Mouse (Mus musculus): ENCODE measurements around the gene Dennd1b. TPM values are rescaled to one million over a fixed set of nuclear protein-coding genes. Genes with fewer than 3 reads are reported as not detected.
A peak's percentile ranks its signal among the peaks of the same experiment; 100 is the strongest.

Gene Dennd1b
- total RNA-seq, 2 experiments from 2014 or later: 23.1 to 24.4 TPM

DNA sequence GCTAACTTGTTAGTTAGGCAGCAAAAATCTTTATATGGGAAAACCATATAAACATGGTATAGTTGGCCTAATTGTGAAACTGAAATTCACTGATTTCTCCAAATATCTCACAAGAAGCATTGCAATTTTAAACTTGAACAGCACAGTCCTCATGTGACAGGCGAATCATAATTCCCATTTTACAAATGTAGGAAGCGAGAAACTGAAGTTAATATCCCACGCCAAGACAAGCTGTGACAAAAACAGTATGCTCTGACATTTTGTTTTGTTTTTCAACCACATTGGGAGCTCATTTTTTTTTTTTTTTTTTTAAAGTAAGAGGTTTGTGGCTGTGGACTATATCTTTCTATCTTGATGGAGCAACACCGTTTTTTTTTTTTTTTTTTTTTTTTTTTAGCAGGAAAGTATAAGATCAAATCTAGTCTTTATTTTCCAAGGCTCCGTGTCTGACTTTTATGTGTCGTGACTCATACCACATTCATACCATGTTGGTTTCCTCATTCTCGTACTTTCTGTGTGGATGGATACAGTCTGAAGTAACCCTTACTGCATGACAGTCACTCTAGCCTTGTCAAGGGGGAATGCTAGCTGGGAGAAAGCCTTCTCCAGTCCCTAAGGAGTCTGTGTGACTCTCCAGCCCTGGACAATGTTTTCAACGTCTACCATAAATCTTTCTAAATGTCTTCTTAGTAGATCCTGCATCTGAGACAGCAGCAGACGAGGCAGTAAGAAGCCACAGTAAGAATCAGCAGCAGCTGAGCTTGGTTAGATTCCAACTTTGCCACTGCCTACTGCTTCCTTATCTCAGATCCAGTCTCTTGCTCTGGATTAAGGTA, 751 bp upstream of the Dennd1b start:
- no peak for DNase-seq (ENCODE audit: low spot score in 2 of 2)

DNA sequence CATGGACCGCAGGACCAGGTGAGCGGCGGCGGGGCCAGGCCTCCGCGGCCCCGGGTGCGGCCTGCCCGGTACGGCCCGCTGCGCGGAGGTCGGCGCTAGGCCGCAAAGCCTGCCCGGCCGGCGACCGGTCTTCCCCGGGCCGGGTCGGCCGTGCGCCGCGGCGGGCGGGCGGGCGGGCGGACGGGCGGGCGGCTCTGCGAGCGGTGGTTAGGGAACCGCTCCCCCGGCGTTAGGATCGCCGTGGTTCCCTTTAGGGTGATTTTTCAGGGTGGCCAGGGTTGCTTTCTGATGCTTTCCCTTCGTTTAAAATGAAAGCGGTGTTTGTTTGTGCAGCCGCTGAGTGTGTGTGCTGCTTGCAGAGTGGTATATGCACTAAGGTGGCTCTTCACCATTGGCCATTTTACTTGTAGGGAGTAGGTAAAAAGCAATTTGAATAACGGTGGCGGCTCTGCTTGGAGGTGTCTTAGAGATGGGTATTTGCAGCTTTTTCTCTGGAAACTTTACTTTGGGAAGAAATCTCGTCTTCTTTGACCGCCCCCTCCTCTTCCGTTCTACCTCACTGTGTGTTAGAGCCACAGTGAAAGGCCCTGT, 728 bp downstream of the Dennd1b start:
- peak; percentile 43 to 59 for DNase-seq (ENCODE audit: low spot score in 2 of 2)

DNA sequence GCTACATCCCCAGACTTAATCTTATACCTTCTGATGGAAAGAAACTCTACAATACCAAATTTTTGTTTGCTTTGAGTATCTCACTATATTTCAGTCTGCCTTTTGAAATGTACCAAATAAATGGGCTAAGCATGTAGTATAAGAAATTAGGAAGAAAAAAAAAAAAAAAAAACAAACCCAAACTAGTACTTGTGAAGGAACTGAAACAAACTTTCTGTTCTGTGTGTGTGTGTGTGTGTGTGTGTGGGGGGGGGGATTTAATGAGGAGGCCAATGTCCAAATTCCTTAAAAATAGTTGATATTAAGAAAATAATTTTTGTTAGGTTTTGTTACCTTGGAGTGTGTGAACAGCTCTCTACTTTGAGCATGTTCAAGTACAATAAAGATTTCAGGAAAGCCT, 1.8 kb downstream of the Dennd1b start:
- DNase-seq (ENCODE audit: low spot score in 2 of 2): no peak

DNA sequence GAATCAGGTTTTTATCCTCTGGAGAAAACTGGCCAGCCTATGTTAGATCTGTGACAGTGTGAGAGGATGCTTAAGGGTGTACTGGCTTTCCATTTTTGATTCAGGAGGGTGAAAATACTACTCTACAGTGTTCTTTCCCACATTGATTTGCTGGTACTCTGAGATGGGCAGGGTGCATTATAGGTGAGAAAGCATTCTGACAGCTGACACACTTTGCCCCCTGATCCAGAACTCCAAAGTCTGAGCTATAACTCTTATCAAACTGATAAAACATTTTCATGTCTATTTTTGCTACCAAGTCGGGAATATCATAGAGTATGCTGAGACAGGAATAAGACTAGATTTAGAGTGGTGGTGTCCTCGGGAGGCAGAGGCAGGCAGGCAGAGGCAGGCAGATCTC, 2.3 kb downstream of the Dennd1b start:
- no peak for DNase-seq (ENCODE audit: low spot score in 2 of 2)

DNA sequence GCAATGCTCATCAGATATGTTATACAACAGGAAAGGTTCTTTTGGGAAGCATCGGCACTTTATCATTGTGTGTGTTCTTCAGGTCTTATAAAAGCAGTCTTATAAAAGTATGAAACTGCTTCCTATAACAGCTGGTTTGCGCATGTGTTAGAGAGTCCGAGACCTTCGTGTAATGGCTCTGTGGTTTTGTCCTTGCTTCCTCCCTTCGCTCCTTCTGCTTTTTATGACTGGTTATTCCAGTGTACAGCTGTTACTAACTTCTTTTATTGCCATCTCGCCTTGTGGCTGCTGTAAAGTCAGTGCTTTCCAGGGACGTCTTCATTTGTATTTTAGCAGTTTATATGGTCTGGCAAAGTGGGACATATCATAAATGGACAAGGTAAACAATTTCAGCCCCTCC, 4.2 kb downstream of the Dennd1b start:
- DNase-seq (ENCODE audit: low spot score in 2 of 2): no peak

DNA sequence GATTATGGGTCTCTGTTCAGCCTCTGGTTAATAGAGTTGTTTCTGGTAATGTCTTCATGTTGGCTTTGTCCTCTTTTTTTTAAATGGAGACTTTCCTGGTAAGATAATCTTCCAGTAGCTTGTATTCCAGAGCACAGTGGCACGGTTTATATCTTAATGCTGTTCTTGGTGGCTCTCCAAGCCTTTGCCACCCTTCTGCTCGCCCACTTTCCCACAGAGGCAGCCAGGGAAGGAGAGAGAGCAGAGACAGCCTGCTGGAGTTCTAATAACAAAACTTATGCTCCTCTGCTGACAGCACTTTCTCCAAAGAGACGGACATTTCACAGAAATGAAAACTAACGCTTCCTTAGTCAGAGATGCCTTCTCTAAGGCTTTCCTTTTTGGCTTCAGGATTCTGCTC, 6.8 kb downstream of the Dennd1b start:
- DNase-seq (ENCODE audit: low spot score in 2 of 2): no peak

DNA sequence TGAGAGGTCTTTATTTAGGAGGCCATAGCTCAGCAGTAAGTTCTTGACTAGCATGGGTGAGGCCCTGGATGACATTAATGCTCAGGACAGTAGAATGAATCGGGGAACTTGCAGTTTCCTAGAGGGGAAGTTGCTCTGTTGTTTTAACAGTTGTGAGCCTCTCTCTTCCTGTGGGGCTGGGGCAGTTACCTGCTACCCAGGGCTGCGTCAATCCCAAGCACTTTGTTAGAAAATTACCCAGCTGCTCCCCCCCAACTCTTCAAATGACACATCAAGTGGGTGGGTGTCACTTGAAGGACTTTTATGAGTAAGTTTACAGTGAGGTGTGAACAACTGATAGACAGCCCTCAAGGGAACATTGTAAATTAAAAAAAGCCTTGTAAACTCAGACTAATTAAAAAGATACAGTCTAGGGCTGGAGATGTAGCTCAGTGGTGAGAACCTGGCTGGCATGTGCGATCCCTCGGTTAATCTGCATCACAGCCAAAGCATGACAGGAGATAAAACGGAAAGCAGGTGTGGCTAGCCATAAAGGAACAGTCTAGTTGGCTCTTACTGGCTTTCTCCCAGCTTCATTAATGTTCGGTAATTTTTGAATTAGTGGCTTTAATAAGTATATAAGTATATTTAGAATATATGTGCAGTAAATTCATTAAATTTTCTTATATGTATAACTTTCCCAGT, 10.4 kb downstream of the Dennd1b start:
- no peak for DNase-seq (ENCODE audit: low spot score in 2 of 2)

DNA sequence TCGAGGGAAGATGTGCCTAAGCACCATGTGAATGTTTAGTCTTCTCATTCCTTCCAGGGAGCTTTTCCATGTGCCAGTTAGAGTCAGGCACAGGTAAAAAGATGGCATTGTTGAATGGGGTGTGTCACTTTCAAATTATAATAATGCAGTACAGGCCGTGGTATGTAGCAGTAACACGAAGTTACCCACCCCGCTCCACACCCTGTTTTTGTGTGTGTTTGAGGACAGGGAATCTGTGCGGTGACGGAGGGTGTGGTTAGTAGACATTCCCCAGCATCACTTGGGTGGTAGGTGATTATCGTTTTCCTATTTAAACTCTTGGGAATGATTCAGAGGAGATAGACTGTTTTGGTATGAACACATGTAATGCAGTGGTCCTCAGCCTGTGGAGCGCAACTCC, 11.6 kb downstream of the Dennd1b start:
- DNase-seq (ENCODE audit: low spot score in 2 of 2): no peak

DNA sequence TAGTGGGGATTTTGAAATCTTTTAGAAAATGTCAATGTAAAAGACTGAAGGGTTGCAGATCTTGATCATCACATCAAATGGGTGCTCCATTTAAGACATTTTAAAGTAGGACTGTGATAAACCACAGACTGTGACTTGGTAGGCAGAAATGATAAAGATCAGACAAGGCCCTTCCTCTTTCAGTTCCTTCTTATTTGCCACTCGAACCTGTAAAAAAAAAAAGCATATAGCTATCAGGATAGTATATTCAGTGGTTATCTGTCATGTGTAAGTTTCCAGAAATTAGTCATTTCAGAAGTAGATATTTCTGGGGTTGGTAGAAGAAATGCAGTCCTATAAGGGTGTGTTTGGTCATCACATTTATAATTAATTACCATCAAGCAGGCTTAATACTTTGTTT, 12.7 kb downstream of the Dennd1b start:
- no peak for DNase-seq (ENCODE audit: low spot score in 2 of 2)

DNA sequence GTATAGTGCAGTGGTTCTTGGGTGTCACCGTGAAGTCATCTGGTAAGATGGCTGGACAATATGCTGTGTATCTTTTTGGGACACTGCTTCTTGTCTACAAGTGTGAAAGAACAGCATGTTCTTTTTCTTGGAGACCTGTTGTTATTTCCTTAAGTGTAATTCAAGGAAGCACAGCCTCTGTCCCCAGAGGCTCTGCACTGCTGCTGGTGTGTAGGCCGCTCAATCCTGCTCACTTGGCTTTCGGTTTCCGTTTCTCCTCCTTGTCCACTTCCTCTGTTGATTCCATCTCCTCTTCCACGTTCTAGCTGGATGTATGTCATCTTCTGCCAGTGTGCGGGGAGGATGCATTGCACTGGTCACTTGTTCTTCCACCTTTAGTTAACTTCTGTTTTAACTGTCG, 19.0 kb downstream of the Dennd1b start:
- no peak for DNase-seq (ENCODE audit: low spot score in 2 of 2)

DNA sequence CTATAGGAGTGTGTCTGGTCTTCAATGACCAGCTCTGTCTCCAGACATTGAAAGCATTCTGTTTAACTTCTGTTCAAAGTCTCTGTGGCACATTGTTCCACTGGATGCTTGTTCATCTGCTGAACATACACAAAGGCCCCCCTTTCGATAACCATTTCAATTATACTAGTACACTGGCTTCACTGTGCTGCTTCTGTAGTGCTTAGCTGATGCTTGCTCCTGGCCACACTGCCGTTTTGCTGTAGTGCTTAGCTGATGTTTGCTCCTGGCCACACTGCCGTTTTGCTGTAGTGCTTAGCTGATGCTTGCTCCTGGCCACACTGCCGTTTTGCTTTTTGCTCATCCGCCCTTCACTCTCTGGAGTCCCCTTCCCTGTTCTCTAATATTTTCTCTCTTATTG, 19.4 kb downstream of the Dennd1b start:
- no peak for DNase-seq (ENCODE audit: low spot score in 2 of 2)

DNA sequence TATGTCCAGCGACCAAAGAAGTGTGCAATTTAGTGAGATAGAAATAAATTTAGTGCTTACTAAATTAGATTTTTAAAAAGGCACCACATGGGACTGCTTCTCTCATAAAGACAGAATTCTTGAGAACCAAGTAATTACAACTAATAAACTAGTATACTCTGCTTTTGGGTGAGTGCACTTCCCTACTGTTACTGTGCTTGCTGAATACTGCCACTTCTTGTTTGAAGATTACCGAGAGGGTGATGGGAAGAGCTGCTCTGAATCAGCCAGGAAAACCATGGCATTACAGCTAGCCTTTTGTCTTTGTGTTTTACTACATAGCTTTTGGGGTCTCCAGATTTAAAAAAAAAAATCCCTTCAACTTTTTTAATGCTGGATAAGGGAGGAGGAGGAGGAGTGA, 19.8 kb downstream of the Dennd1b start:
- no peak for DNase-seq (ENCODE audit: low spot score in 2 of 2)

DNA sequence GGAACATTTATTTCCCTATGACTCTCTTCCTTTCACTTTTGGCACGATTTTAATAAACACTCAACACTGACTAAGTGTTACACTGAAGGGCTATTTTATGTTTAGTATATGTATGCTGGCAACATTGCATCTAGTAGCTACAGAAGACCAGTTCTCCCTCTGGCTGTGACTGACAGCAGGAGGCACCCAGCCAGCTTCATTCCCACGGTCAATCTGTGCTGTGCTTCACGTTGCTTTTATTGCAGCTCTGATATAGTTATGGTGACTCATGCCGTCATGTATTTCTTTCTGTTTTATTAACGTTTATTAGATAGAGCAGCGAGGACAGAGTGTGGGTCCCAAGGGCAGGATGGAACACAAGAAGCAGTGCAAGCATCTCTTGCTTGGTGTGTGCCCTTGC, 20.2 kb downstream of the Dennd1b start:
- peak; percentile 49 to 60 for DNase-seq (ENCODE audit: low spot score in 2 of 2)

DNA sequence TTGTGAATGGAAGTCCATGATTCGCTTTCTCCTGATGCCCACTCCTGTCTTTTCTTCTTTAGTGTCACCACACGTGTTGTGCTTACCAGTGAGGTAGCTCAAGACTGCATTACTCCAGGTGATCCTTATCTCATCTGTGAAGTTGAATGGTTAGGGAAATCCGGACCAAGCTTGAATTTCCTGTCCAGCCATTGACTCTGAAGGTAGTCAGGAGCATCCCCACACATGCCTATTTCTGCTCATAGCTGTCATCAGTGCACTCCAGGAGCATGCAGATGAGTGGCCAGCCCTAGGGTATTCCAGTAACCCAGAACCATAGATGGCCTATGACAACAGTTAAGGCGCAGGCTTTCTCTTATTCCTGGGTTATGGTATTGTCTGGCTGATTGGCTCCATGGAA, 20.9 kb downstream of the Dennd1b start:
- DNase-seq (ENCODE audit: low spot score in 2 of 2): no peak

DNA sequence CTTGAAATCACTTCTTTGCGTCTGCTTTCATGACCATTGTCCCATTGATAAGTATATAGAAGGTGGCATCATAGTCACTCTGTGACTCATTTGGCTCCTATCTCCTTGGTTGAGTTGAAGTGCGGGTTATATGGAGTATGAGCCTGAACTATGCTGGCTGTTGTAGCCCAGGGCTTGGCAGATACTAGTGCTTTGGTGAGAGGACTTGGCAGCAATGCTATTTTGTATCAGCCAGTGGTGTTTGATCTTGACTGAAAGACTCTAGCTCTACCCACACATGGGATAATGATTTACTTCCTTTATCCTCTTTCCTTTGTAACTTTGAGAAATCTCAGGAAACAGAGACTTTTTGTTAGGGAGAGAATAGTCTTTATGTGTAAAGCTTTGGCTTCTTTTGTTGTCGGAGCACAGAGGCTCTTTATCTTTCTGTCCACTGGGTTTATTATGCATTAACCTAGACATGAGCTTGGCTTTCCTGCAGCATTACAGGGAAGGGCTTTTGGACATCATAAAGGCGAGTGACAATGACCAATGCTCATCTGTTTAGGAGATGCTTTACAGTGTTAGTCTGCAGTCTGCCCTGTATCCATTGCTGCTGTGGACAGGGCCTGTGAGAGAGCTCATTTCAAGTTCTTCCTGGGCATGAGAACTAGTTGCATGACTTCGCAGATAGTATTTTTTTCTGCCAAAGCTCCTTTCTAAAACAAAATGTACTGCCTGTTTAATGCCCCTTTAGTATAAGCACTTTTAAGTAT, 29.3 kb downstream of the Dennd1b start:
- DNase-seq (ENCODE audit: low spot score in 2 of 2): no peak

DNA sequence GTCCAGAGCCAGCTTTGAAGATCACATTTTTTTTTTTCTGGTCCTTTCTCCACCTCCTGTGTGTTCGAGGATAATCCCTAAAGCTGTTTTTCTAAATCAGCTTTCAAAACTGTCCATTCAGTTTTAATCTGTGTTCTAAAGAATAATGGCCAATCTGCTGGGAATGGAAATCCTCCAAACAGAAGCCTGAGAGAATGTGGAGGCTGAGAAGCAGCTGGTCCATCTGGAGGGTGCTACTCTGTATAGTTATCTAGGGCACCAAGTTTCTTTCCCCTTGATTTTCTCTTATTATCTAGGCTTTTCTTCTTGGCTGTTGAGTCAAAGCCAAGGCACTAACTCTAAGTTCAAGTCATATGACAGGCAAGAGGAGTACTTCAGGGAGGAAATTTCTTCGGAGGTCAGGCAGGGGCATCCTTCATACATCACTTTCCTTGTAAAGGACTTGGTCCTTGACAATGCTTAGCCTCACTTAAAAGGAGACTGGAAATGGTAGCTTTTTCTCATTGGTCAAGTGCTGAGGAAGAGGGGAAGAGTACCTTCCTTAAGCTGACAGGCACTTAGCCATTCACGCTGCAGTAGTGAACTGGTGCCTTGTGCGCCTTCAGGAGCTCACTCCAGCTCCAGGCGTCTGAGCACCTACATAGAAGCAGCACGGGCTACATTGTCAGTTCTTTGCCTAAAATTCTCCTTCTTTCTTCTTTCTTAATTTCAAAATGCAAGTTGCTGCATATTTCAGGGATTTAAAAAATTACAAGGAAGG, 32.6 kb downstream of the Dennd1b start:
- DNase-seq (ENCODE audit: low spot score in 2 of 2): peak in 1 of 2 experiments; percentile 38

DNA sequence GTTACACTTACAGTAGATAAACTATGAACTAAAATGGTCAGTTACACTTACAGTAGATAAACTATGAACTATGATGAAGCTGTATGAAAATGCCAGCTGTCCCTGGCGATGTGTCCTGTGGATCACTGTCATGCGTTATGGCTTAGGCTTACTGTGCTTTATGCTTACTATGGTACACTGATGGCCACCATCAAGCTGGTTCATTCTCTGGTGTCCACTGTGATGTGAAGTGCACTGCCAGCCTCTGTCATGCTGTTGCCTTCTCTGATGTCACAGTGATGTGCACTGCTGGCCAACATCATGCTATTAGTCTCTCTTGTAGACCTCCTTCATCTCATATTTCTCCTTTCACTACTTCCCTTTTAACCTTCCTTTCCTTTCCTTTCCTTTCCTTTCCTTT, 33.4 kb downstream of the Dennd1b start:
- DNase-seq (ENCODE audit: low spot score in 2 of 2): no peak

DNA sequence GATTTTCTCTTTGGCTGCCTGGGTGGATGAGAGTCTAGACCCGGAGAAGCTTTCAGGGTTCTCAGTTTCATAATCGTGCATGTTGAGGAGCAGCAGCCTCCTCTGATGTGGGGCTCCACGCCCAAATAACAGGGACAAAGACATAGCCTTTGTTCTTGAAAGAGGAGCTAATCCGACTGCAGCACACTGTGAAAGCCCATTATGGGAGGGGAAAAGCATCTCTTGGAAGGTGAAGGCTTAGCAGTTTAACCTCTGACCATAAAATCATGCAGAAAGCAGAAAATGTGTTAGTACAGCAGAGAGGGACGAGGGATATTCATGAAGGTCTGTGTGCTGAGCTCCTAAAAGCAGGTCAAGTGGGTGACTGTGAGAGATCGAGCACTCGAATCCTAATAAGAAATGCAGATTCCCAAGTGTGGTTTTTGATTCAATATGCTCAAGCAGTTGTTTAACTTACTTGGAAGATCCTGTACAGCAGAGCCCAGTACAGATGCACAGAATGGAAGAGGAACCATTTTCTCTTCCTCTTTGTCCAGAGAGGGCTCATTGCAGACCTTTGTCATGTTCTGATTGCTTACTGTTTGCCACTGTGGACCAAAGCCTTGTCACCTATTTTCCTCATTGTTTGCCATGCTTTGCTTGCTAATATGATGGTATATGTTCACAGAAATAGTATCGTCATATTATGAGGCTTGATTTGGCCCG, 37.6 kb downstream of the Dennd1b start:
- DNase-seq (ENCODE audit: low spot score in 2 of 2): peak in 1 of 2 experiments; percentile 18

DNA sequence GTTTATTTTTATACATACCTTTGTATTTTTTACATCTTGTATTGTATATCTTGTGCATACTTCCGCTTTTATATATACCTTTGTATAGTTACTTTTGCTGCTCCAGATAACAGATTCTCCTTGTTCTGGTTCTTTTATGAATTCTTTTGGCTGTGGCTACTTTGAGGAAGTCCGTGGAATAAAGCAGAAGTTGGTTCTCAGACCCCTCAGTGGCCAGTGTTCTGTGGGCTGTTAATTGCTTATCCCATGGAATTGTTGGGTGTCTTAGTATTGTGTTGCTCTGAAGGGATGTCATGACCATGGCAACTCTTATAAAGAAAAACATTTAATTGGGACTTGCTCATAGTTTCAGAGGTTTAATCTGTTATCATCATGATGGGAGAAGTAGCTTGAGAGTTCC, 40.3 kb downstream of the Dennd1b start:
- no peak for DNase-seq (ENCODE audit: low spot score in 2 of 2)

DNA sequence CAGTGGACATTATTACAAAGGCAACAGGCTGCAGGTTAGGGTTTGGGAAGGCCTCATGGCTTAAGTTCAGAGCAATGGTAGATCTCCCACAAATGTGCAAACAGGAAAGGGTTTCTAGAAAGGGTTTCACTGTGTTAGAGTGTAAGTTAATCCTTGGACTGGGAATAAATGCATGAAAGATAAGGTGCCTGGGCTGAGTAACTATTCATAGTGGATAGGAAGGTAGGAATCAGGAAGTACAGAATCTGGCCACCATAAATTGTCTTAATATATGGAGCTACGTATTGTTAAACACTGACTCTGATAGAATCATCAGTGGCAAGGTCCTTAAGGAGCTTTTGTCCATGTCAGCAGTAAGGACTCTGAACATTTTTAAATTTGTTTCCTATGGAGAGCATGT, 42.8 kb downstream of the Dennd1b start:
- no peak for DNase-seq (ENCODE audit: low spot score in 2 of 2)
